Mouse (Mus musculus) lung, postnatal 25 days (tissue): ENCODE results near the gene Mical2.
A peak's percentile ranks its signal among the peaks of the same experiment; 100 is the strongest.

ENCODE experiments used
- DNase-seq: peaks from one replicate; pipeline ENCODE4 v3.0.0; 2022; ENCODE audit warnings: low spot score

Gene Mical2

DNA sequence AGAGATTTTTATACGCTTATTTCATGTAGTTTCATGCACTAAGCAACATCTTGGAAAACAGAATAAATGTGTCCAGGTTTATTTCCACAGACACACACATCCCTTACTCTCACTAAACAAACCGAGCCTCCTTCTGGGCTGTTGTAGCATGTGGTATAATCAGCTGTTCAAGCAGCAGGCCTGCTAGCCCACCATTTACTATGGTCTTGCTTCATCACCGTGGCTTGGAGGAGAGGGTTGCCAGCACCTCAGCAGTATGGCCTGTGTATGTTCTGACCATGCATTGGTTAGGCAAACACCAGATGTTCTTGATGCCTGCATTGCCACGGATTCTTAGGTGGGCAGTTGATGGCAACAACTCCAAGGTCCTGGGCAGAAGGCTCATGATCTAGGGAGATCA is 232.3 kb downstream of the Mical2 start:
- no peak for DNase-seq

DNA sequence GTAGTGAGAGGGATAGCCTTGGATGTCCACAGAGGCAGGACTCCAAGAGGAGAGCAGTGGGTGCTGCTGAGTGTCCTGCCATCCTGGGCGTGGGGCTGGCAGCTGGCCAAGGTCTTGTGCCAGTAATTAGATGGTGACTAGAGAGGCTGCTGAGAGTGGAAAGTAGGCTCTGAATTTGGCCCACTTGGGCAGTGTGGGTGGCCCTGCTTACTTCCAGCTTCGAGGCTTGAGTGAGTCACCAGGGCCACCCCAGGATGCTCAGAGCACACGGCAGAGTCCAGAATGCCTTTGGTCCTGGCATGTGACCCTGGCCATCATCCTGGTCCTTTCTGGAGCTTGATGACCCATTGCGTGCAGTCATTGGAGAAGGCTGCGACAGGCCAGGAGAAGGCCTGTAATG is 232.8 kb downstream of the Mical2 start:
- DNase-seq: peak; percentile 23
